ENCODE assay signal across 8 mouse cellular contexts in genomic region chr4:8238560-8239305, GRCm38 (mm10). TPM values are rescaled to one million over a fixed set of nuclear protein-coding genes. Genes with fewer than 3 reads are reported as not detected.
A peak's percentile ranks its signal among the peaks of the same experiment; 100 is the strongest.
DNase-seq lines count a peak whose midpoint lies in the region; ATAC-seq and TF ChIP-seq lines count a peak whose summit lies in the region.

Gene Car8, minus strand, starts transcription at chr4:8239041.

- no peaks in the 10 kb centered on the region for H3K9me3 ChIP-seq in intestine, embryonic 14.5 days (ENCODE audit: control insufficient read depth, low read length)
- H3K9me3 ChIP-seq in limb, embryonic 14.5 days (ENCODE audit: control insufficient read depth, low read length): no peaks in the 10 kb centered on the region
- H3K9me3 ChIP-seq in midbrain, embryonic 15.5 days: no peaks in the 10 kb centered on the region

- TF ChIP-seq CTCF in thymus, adult 2 months (IDR thresholded peaks at IDR 0.05; ENCODE audit: borderline replicate concordance, control insufficient read depth, extremely low read depth, insufficient read depth, low read length, poor library complexity): no peak

- H3K27ac ChIP-seq in brown adipose tissue, adult 24 weeks (replicated peaks; ENCODE audit: low read depth, low read length): 0 out of 2 replicates have a peak within 1 kb of the TSS, but pooled peaks have one; percentile 2
- H3K27ac ChIP-seq in intestine, embryonic 14.5 days (ENCODE audit: low read depth): no peak within 1 kb of the TSS
- no peak within 1 kb of the TSS for H3K27ac ChIP-seq in limb, embryonic 14.5 days (replicated peaks; ENCODE audit: low read depth, low read length)
- no peak within 1 kb of the TSS for H3K27ac ChIP-seq in midbrain, embryonic 15.5 days
- H3K27ac ChIP-seq in thymus, adult 2 months (ENCODE audit: control insufficient read depth, insufficient read depth, low read length): no peak within 1 kb of the TSS

- 2% methylated on average over 49 of the region's 49 CpGs for WGBS in intestine, embryonic 14.5 days
- WGBS in limb, embryonic 14.5 days: 2% methylated on average over 44 of the region's 49 CpGs
- WGBS in midbrain, embryonic 15.5 days: under 1% methylated on average over 49 of the region's 49 CpGs
- WGBS in thymus, adult 2 months: 2% methylated on average over 49 of the region's 49 CpGs

- H3K9ac ChIP-seq in intestine, embryonic 14.5 days (ENCODE audit: low read length): peak within 1 kb of the TSS; percentile 69
- H3K9ac ChIP-seq in limb, embryonic 14.5 days (ENCODE audit: low read depth, low read length, severe bottlenecking): peak within 1 kb of the TSS; percentile 66
- H3K9ac ChIP-seq in midbrain, embryonic 15.5 days: peak within 1 kb of the TSS; percentile 51

- ATAC-seq in CD4-positive, CD25-positive, alpha-beta regulatory T cell, adult 4 months: no peak
- peak; percentile 91 for ATAC-seq in intestine, embryonic 14.5 days (replicated peaks; ENCODE audit: low FRiP score, low TSS enrichment, low read depth)
- peak; percentile 87 for ATAC-seq in limb, embryonic 14.5 days (ENCODE audit: low FRiP score, low read depth)
- peak; percentile 96 for ATAC-seq in midbrain, embryonic 15.5 days (replicated peaks)

- H3K4me1 ChIP-seq in brown adipose tissue, adult 24 weeks (ENCODE audit: control insufficient read depth, insufficient read depth, insufficient read length, low read length): peaks cover 4% of the 10 kb centered on the region; the same call in 1 of the 2 replicates
- no peaks in the 10 kb centered on the region for H3K4me1 ChIP-seq in intestine, embryonic 14.5 days (replicated peaks; ENCODE audit: control insufficient read depth, insufficient read depth, low read length)
- H3K4me1 ChIP-seq in limb, embryonic 14.5 days (ENCODE audit: control insufficient read depth, insufficient read depth, low read length): no peaks in the 10 kb centered on the region
- peaks cover 4% of the 10 kb centered on the region for H3K4me1 ChIP-seq in midbrain, embryonic 15.5 days
- peaks cover 9% of the 10 kb centered on the region for H3K4me1 ChIP-seq in thymus, adult 2 months (replicated peaks; ENCODE audit: control insufficient read depth, insufficient read depth, low read length)

- peak; percentile 49 for DNase-seq in CD4-positive, CD25-positive, alpha-beta regulatory T cell, adult 2 months (ENCODE audit: low read depth, low spot score)
- DNase-seq in gastrocnemius, postnatal 4 days (ENCODE audit: low spot score in 2 of 2): peak; percentile 27 to 35
- peak; percentile 77 for DNase-seq in intestine, embryonic 14.5 days (ENCODE audit: low spot score)
- peak; percentile 59 for DNase-seq in limb, embryonic 14.5 days (ENCODE audit: low spot score)
- peak; percentile 38 for DNase-seq in thymus, adult 2 months

- no peaks in the 10 kb centered on the region for H3K36me3 ChIP-seq in intestine, embryonic 14.5 days (ENCODE audit: control insufficient read depth, insufficient read depth, low read length)
- no peaks in the 10 kb centered on the region for H3K36me3 ChIP-seq in limb, embryonic 14.5 days (ENCODE audit: control insufficient read depth, insufficient read depth, low read length)
- H3K36me3 ChIP-seq in midbrain, embryonic 15.5 days (replicated peaks): no peaks in the 10 kb centered on the region
- H3K36me3 ChIP-seq in thymus, adult 2 months (ENCODE audit: control insufficient read depth, insufficient read depth, low read length): no peaks in the 10 kb centered on the region

- no peaks in the 10 kb centered on the region for H3K27me3 ChIP-seq in intestine, embryonic 14.5 days (replicated peaks; ENCODE audit: control insufficient read depth, insufficient read depth, low read length)
- H3K27me3 ChIP-seq in limb, embryonic 14.5 days (ENCODE audit: control insufficient read depth, insufficient read depth, low read length): no peaks in the 10 kb centered on the region
- no peaks in the 10 kb centered on the region for H3K27me3 ChIP-seq in midbrain, embryonic 15.5 days (replicated peaks)
- H3K27me3 ChIP-seq in thymus, adult 2 months (ENCODE audit: control insufficient read depth, insufficient read depth, low read length): no peaks in the 10 kb centered on the region

- peak within 1 kb of the TSS; percentile 73 for H3K4me3 ChIP-seq in brown adipose tissue, adult 24 weeks (ENCODE audit: insufficient read depth, low read depth, low read length)
- peak within 1 kb of the TSS; percentile 74 for H3K4me3 ChIP-seq in intestine, embryonic 14.5 days (ENCODE audit: low read depth, low read length)
- H3K4me3 ChIP-seq in limb, embryonic 14.5 days (replicated peaks; ENCODE audit: low read length): peak within 1 kb of the TSS; percentile 69
- H3K4me3 ChIP-seq in midbrain, embryonic 15.5 days: peak within 1 kb of the TSS; percentile 58
- H3K4me3 ChIP-seq in thymus, adult 2 months (ENCODE audit: control insufficient read depth, insufficient read depth, low read length): peak within 1 kb of the TSS; percentile 53

- TF ChIP-seq POLR2A in limb, embryonic 14.5 days (IDR thresholded peaks at IDR 0.05; ENCODE audit: borderline replicate concordance, extremely low read depth, insufficient read depth, insufficient read length): no peak
- TF ChIP-seq POLR2A in thymus, adult 2 months (IDR thresholded peaks at IDR 0.05; ENCODE audit: control insufficient read depth, extremely low read depth, insufficient read depth, low read length, poor library complexity): no peak

- peak within 1 kb of the TSS; percentile 99 for H3K4me2 ChIP-seq in intestine, embryonic 14.5 days (ENCODE audit: low read length)
- H3K4me2 ChIP-seq in limb, embryonic 14.5 days (replicated peaks; ENCODE audit: low read depth, low read length, severe bottlenecking): peak within 1 kb of the TSS; percentile 99
- peak within 1 kb of the TSS; percentile 94 for H3K4me2 ChIP-seq in midbrain, embryonic 15.5 days

RNA-seq across cellular contexts. Expression of gene Car8, which starts in this region (rescaled TPM):
- not detected for polyA plus RNA-seq in CD4-positive, CD25-positive, alpha-beta regulatory T cell, adult 4 months (2017; shearing (Covaris generic))
- 5.0 and 5.4 TPM in 2 replicates for polyA plus RNA-seq in brown adipose tissue, adult 24 weeks (2012; ENCODE audit: insufficient read depth, insufficient read length, missing spikeins)
- total RNA-seq in gastrocnemius, postnatal 4 days (2021): 1 to 10 TPM; 2.3 to 3.1 TPM
- 33.1 and 33.6 TPM in 2 replicates for polyA plus RNA-seq in intestine, embryonic 14.5 days (2014; fragmentation: Nextera tagmentation; extraction: Ambion mirVana)
- polyA plus RNA-seq in limb, embryonic 14.5 days (2012; rRNA removed): 1.2 and 1.6 TPM in 2 replicates
- polyA plus RNA-seq in limb, embryonic 14.5 days (2014; fragmentation: Nextera tagmentation; extraction: Ambion mirVana): 2.5 and 2.8 TPM in 2 replicates
- 8.6 and 11.1 TPM in 2 replicates for polyA plus RNA-seq in midbrain, embryonic 15.5 days (2015; fragmentation: Nextera tagmentation; extraction: Ambion mirVana)
- 0.19 and 0.35 TPM in 2 replicates for polyA plus RNA-seq in thymus, adult 2 months (2012; rRNA removed)

Comparison
In these comparisons a context has a peak if more than half of its experiments do, and no peak if none do; other contexts are left out.
1. Peak in DNase-seq and H3K4me3 ChIP-seq in thymus, adult 2 months; RNA of the gene not detected or under 1 TPM.